Mouse (Mus musculus): Measurements from ENCODE around the gene Gm13040.
"Not testable (repeated sequence)": the region's sequence is repeated elsewhere in the genome, so short reads cannot be mapped to it uniquely, and the experiment has no call there.

The Gm13040 gene

DNA sequence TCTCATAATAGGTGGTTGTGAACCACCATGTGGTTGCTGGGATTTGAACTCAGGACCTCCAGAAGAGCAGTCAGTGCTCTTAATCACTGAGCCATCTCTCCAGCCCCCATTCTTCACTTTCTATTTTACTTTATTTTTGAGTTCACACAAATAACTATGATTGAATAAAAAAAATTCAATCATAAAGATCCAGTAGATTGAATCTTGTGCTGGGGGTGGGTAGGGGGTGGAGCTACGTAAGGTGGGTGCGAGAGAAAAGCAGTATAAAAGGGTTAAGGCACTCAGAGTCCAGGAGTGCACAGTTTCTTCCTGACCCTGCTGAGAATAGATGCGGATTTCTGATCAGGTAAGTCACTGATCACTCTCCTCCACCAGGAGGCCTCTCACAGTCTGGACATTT is at the start of gene Gm13040:
Gene Gm13040 (plus strand): TSS at position 301 of the 400 bp plus-strand sequence.
- not testable (repeated sequence) for DNase-seq (ENCODE audit: low spot score)

DNA sequence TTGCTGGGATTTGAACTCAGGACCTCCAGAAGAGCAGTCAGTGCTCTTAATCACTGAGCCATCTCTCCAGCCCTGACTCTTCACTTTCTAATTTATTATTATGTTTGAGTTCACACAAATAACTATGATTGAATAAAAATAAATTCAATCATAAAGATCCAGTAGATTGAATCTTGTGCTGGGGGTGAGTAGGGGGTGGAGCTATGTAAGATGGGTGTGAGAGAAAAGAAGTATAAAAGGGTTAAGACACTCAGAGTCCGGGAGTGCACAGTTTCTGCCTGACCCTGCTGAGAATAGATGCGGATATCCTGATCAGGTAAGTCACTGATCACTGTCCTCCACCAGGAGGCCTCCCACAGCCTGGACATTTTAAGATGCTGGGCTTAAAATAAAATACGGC is 24.7 kb upstream of the Gm13040 start, which contains the start of gene Gm13043:
Gene Gm13043 (plus strand): TSS at position 301 of the 400 bp plus-strand sequence.
- no peak for DNase-seq (ENCODE audit: low spot score)

DNA sequence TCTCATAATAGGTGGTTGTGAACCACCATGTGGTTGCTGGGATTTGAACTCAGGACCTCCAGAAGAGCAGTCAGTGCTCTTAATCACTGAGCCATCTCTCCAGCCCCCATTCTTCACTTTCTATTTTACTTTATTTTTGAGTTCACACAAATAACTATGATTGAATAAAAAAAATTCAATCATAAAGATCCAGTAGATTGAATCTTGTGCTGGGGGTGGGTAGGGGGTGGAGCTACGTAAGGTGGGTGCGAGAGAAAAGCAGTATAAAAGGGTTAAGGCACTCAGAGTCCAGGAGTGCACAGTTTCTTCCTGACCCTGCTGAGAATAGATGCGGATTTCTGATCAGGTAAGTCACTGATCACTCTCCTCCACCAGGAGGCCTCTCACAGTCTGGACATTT is 15.6 kb downstream of the Gm13040 start, which contains the start of the genes BC080695 and Gm13057:
Gene BC080695 (plus strand): TSS at position 301 of the 400 bp plus-strand sequence.
Gene Gm13057 (plus strand): TSS at position 310 of the 400 bp plus-strand sequence.
- DNase-seq (ENCODE audit: low spot score): not testable (repeated sequence)

Data from embryo, embryonic 10.5 days (tissue).